Mouse (Mus musculus): ENCODE measurements around the gene Fbxo17.

DNA sequence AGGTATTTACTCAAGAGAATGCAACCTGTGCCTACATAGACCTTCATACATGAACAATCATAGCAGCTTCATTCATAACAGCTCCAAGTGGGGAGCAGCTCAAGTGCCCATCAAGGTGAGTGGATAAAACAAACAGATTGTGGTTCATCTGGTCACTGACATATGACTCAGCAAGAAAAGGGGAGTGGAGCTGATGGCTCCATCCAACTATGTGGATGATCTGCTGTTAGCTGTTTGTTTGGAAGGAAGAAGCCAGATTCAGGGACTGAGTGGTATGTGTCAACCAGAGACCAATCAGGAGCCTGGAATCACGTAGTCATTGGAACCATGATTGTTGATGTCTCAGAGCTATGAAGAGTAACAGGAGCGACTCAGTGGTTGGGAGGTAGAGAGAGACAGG, 8.0 kb downstream of the Fbxo17 start:
- TF ChIP-seq CTCF (IDR thresholded peaks at IDR 0.05; ENCODE audit: low read depth, low read length), result no peak
- no peak for TF ChIP-seq POLR2A (IDR thresholded peaks at IDR 0.05; ENCODE audit: extremely low read depth, insufficient read depth, low read length)
